Mouse (Mus musculus): Measurements from ENCODE around the gene Agap1. TPM values are rescaled to one million over a fixed set of nuclear protein-coding genes. Genes with fewer than 3 reads are reported as not detected.

Agap1 gene
- total and polyA plus RNA-seq, 3 experiments = 0.01 TPM; not detected in 2

- Histone ChIP-seq H3K27me3 (ENCODE audit: control insufficient read depth in 1 of 2, insufficient read depth in 2 of 2, low read length in 2 of 2) (no peaks in the 10 kb centered on the region), H3K9ac (ENCODE audit: control insufficient read depth, low read depth, low read length, poor library complexity, severe bottlenecking) (no peak overlapping the region), H3K36me3 (ENCODE audit: control insufficient read depth in 1 of 2, insufficient read depth in 2 of 2, low read length in 2 of 2) (no peaks in the 10 kb centered on the region), H3K4me3 (ENCODE audit: control insufficient read depth in 1 of 2, insufficient read depth in 1 of 2, low read depth in 2 of 2, low read length in 2 of 2) (no peak overlapping the region), H3K9me3 (replicated peaks; ENCODE audit: insufficient read depth, low read length) (no peaks in the 10 kb centered on the region), H3K79me2 (ENCODE audit: control insufficient read depth, insufficient read depth, low read length, poor library complexity) (no peaks in the 10 kb centered on the region), H3K27ac (ENCODE audit: control insufficient read depth, low read depth, low read length) (no peak overlapping the region), H3K4me1 (ENCODE audit: control insufficient read depth in 1 of 2, insufficient read depth in 2 of 2, low read length in 2 of 2) (no peaks in the 10 kb centered on the region)
- DNase-seq (ENCODE audit: low read depth, low spot score) = no peak
- no peak for TF ChIP-seq UBTF (IDR thresholded peaks at IDR 0.05; ENCODE audit: borderline replicate concordance, insufficient read depth, low read depth, low read length)
- TF ChIP-seq BHLHE40 (IDR thresholded peaks at IDR 0.05; ENCODE audit: borderline replicate concordance, low read depth, low read length) = no peak
- TF ChIP-seq SIN3A (IDR thresholded peaks at IDR 0.05; ENCODE audit: low read length) = no peak
- no peak for TF ChIP-seq MEF2A (IDR thresholded peaks at IDR 0.05; ENCODE audit: extremely low read depth, insufficient replicate concordance, low read depth, low read length, poor library complexity, severe bottlenecking)
- TF ChIP-seq GABPA (IDR thresholded peaks at IDR 0.05; ENCODE audit: low read depth, low read length) = no peak
- no peak for TF ChIP-seq POLR2AphosphoS5 (IDR thresholded peaks at IDR 0.05; ENCODE audit: borderline replicate concordance, low read depth, low read length)
- TF ChIP-seq NRF1 (IDR thresholded peaks at IDR 0.05; ENCODE audit: insufficient read depth, low read depth, low read length, poor library complexity, severe bottlenecking) = no peak
- no peak for TF ChIP-seq ETS1 (IDR thresholded peaks at IDR 0.05; ENCODE audit: low read depth, low read length)
- TF ChIP-seq RAD21 (IDR thresholded peaks at IDR 0.05; ENCODE audit: low read depth, low read length) = no peak
- no peak for TF ChIP-seq HCFC1 (IDR thresholded peaks at IDR 0.05; ENCODE audit: low read depth, low read length)
These were observed 350.4 kb downstream of the Agap1 start for GRCm38 (mm10) chr1:89804981-89805380.

- H3K4me3 ChIP-seq (ENCODE audit: control insufficient read depth in 1 of 2, insufficient read depth in 1 of 2, low read depth in 2 of 2, low read length in 2 of 2) = no peak overlapping the region
- no peak overlapping the region for H3K9ac ChIP-seq (ENCODE audit: control insufficient read depth, low read depth, low read length, poor library complexity, severe bottlenecking)
- no peak overlapping the region for H3K27ac ChIP-seq (ENCODE audit: control insufficient read depth, low read depth, low read length)
- TF ChIP-seq KAT2A (conservative IDR thresholded peaks at IDR 0.05; ENCODE audit: low read depth, low read length) = no peak
- no peak for TF ChIP-seq CHD2 (IDR thresholded peaks at IDR 0.05; ENCODE audit: low read length)
- TF ChIP-seq USF2 (IDR thresholded peaks at IDR 0.05; ENCODE audit: borderline replicate concordance in 1 of 2, insufficient read depth in 1 of 2, low read depth in 1 of 2, low read length in 2 of 2) = no peak
- no peak for TF ChIP-seq ZNF384 (IDR thresholded peaks at IDR 0.05; ENCODE audit: low read depth, low read length)
- TF ChIP-seq CHD1 (IDR thresholded peaks at IDR 0.05; ENCODE audit: low read depth, low read length) = no peak
- TF ChIP-seq MYC (IDR thresholded peaks at IDR 0.05; ENCODE audit: low read depth, low read length) = no peak
- no peak for TF ChIP-seq SMC3 (IDR thresholded peaks at IDR 0.05; ENCODE audit: low read depth, low read length)
- TF ChIP-seq USF1 (IDR thresholded peaks at IDR 0.05; ENCODE audit: low read depth, low read length) = no peak
- no peaks in the 10 kb centered on the region for H3K79me2 ChIP-seq (ENCODE audit: control insufficient read depth, insufficient read depth, low read length, poor library complexity)
- H3K9me3 ChIP-seq (replicated peaks; ENCODE audit: insufficient read depth, low read length) = no peaks in the 10 kb centered on the region
- H3K36me3 ChIP-seq (ENCODE audit: control insufficient read depth in 1 of 2, insufficient read depth in 2 of 2, low read length in 2 of 2) = no peaks in the 10 kb centered on the region
- H3K27me3 ChIP-seq (ENCODE audit: control insufficient read depth in 1 of 2, insufficient read depth in 2 of 2, low read length in 2 of 2) = no peaks in the 10 kb centered on the region
- DNase-seq (ENCODE audit: low read depth, low spot score) = no peak
- H3K4me1 ChIP-seq (ENCODE audit: control insufficient read depth in 1 of 2, insufficient read depth in 2 of 2, low read length in 2 of 2) = no peaks in the 10 kb centered on the region
These were observed 358.2 kb downstream of the Agap1 start for GRCm38 (mm10) chr1:89812816-89813215.

All from MEL (cell line).